Mouse (Mus musculus) T-helper 2 cell (primary cell): ENCODE results near the gene Bnip1.

Experiments
- in situ Hi-C: fragments of 300-600 bp; cut with MboI, MseI; formaldehyde crosslinking; loops from one replicate; pipeline ENCODE4 v1.15.1; 2025; ENCODE audit warnings: high pct_unique_total_duplicates

Gene Bnip1

DNA sequence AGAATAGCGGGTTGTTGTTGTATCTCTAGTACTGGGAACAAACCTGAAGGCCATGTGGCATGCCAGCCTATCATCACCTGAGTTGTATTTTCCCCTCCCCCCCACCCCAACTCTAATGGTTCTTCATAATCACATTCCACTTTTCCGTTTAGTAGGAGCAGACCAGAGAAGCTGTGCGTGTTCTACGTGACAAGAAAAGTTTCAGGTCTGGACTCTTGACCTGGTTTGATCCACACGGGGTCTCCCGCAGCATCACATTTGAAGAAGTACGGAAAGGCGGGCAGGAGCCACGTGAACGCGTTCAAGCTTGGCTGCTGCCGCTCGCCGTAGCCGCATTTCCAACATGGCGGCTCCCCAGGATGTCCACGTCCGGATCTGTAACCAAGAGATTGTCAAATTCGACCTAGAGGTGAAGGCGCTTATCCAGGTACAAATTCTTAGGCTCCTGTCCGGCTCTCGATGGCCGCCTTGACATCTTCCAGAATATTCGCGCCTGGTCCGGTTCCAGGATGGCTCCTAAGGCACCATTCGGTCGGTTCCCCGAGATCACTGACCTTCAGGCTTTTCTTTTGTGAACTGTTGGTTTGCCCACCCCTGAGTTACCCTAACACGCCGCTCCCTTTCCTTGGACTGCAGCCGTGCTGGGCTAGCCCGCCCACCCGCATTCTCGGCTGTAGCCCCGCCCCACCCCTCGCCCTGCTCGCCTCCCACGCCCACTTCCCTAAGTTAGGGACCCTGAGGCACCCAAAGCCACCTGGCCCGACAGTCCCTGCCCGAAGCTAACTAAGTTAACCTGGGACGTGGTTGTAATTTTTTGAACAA lies at the start of gene Bnip1:
Bnip1 (plus strand) TSS at position 317 of the 822 bp plus-strand sequence.
- in situ Hi-C loops: no loop called here

DNA sequence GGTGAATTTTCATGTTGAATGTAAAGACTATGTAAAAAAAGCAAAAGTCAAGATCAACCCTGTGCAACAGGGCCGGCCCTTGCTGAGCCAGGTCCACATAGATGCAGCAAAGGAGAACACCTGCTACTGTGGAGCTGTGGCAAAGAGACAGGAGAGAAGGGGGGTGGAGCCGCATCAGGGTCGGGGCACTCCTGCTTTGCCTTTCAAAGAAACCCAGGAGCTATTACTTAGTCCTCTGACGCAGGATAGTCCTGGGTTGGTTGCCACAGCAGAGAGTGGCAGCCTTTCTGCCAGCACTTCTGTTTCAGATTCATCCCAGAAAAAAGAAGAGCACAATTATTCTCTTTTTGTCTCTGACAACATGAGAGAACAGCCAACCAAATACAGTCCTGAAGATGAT lies 38.3 kb upstream of the Bnip1 start:
- in situ Hi-C loops: no loop called here

DNA sequence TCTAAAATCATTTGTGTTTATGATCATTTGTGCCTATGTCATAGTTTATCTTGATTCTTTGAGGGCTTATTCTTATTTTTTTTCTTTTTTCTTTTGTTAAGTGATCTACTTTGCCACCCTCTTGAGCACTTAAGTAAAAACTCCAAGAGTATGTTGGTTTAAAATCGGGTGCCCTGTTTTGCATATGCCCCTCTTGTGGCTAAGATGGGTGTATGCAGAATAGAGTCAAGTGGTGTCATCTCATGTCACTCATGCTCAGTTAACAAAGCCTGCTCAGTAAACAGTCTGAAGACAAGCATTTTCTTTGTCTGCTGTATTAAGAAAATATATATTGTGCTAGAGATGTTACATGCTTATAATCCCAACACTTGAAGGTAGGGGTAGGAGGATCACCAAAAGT lies 37.6 kb upstream of the Bnip1 start:
- in situ Hi-C loops: no loop called here

DNA sequence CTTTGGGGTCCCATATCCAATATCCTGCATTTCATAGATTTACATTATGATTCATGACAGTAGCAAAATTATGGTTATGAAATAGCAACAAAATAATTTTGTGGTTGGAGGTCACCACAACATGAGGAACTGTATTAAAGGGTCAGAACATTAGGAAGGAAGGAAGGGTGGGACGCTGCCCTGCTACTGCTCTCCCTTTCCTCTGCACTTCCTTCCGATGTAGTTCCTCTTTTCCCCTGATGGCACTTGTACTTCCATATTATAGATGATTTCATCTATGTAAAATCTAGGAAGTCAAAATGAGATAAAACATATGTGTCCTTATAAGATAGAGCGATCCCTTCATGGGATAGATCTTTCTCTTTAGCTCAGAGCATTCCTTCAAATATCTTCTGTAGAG lies 30.9 kb upstream of the Bnip1 start:
- in situ Hi-C loops: no loop called here

DNA sequence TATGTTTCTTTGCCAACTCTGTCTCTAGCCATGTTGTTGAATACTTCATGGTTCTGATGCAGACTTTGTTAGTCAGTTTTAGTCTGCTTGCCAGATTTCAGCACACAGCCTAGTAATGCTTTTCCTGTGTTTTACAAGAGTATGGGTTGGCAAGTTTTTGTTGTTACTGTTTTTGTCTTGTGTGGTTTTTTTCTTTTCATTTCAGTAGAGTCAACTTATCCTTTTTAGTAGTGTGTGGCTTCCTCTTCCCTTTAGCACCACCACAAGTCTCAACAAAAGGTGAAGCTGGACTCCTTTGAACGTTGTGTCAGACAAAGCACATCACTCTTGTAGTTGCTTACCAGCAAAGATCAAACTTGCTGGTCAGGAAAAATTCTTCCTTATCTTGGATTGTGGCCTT lies 28.6 kb upstream of the Bnip1 start:
- in situ Hi-C loops: no loop called here

DNA sequence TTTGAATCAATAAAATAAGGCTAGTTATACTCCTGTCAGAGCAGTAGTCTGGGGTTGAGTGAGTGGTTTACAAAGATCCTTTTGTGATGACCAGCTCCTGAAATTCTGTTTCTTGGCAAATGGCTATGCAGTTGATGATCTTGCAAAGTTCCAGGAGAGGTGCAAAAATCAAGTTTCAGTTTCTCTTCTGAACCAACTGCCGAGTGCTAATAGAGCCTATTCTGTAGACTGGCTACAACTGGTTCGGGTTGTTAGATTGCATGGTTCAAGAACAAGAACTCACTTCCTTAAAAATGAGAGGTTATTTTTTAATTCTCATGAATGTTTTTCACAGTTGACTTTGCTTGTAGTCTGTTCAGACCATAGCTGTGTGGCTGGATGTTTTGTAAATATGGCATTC lies 27.4 kb upstream of the Bnip1 start:
- in situ Hi-C loops: no loop called here

DNA sequence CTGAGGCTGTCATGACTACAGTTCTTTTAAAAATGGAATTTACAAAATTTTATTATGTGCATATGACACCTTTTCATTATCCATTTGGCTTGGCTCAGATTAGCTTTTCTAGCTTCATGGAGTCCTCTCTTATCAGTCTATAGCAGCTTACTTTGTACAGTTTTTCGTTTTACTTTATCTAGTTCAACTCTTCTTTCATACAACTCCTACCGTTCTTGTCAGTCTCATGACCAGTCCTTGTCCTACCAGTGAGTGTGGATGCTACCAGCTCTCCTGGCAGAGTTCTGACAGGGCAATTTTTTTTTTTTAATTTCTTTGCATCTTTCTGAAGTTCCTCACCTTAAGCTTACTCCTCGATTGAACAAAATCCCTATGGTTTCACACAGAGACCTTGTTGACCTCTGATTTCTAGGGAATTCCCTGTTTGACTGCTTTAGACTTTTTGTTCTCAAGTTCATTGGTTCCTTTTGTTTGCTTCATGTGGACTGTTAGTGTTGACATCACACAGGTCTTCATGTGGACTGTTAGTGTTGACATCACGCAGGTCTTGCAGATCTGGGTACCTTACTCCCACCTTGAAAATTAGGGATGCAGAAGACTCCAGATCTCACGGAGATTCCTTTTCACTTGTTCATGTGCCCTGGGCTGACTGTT lies 13.6 kb upstream of the Bnip1 start:
- in situ Hi-C loops: no loop called here

DNA sequence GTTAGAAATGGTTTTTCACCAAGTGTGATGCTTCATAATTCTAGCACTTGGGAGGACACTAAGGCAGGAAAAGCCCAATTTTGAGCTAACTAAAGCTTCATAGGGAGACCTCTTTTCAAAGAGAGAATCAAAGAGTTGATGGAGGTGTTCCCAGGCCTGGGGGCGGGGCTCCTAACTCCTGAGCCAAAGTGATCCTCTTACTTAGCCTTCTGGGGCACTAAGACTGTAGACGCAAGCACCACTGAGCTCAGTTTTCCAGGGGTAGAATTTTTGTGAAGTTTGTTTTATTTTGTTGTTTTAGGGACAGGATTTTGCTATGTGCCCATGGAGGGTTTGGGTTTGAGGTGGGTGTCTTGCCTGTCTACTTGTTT lies 13.1 kb upstream of the Bnip1 start:
- in situ Hi-C loops: no loop called here

DNA sequence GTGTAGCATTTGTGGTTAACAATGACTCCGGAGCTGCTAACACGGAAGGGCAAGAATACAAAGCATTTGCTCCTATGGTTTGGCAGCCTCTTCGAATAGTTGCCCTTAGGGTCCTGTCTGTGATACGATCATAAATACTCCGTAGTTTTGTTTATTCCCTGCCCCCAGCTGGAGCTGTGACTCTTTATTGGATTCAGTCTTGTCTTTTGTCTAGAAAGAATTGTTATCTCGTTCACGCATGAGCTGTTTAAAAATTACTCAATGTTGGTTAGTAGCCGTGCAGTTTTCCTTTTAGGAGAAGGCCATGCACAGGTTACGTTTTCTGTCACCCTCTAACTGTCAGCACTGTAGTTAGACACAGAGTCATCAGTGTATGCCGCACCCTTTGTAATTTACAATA lies 4.7 kb upstream of the Bnip1 start:
- in situ Hi-C loops: no loop called here

DNA sequence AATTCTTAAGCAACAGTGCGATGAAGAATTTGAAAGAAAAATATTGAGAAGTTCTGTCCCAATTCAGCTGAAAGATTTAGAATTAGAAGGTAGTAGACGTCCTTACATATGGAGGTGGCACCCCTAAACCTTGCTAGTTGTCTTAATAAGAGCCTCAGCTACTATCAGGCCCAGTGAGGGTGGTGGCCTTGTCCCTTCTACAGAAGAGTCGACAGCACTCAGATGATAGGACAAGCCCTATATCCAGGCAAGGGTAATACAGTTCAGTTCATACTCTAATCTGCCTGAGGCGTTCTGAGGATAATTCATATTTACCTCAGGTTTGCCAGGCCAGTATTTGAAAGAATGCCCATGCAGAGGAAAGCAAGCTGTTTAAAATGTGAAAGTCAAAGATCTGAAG lies 2.9 kb upstream of the Bnip1 start:
- in situ Hi-C loops: no loop called here

DNA sequence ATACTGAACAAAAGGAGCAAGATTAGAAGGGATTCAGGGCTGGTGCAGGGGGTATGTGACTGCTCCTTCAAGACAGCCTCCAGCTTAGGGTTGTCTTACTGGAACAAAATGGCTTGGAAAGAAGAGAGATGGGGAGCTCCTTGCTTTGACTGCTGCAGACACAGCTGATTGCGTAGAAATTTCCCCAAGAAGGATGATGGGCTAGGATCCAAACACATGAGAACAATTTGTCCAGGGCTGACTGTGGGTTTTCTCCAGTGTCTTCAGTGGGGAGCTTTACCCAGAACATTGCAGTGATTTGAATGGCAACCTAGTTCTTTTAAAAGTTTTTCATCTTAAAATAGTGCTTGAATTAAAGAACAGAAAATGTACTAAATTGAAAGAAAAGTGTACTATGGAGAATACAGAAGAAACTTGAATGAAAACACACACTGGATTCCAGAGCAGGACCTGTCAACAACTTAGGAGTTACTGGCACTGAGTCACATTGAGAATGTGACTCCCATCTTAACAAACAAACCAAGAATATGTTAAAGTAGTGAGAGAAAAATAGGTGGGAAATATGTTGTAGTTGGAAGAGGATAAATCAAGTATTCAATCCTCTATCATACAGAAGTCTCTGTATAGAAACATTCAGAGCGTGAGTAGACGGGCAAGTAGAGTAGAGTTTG lies 2.3 kb upstream of the Bnip1 start:
- in situ Hi-C loops: no loop called here

DNA sequence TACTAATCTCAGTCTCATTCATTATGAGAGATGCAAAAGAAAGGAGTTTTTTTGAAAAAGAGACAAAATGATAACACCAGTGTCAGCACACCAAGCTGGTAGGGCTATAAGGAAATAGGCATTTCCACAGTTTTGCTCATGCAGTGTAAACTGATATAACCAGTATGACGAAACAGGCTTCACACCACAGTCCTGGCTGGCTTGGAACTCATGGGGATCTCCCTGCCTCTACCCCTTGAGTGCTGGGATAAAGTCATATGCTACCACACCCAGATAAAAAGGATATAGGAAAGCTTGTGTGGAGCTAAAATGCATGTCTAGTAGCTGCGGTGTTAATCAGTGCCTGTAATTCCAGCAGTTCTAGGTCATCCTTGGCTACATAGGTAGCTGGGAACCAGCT lies 1.4 kb upstream of the Bnip1 start:
- in situ Hi-C loops: no loop called here

DNA sequence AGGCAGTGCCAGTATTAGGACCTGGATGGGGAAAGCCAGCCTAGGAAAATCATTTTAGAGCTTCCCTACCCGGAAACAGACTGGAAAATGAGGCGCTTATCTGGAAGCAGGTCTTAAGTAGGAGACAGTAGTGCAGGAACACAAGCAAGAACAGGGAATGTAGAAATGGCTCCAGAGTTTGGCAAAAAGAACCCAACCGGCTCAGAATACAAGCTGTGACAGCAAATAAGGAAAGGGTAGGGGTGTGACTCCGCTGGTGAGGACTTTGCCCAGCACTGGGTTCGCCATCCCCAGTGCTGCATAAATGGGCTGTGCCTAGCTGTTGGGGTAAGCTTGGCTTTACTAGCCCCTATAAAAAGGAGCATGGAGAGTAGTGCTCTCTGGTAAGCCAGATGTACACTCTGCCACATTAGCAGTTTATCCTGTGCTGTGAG lies 761 bp downstream of the Bnip1 start:
- in situ Hi-C loops: no loop called here

DNA sequence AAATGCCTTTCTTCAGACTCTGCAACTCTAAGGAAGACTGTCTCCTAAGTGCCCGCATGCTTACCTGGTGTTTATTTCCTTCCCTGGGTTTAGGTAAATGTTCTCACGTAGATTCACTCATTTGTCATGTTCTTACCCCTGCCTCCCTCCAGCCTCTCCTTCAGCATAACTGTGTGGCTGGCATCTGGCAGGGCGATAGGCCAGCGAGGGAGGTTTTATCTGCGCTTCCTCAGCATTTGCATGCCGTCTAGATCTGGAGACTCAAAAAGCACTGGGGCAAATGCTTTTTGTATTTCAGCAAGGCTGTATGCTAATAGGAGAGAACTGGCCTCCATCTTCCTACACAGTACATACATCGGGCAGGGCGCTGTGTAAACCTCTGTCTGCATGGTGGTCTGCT lies 3.7 kb downstream of the Bnip1 start:
- in situ Hi-C loops: no loop called here

DNA sequence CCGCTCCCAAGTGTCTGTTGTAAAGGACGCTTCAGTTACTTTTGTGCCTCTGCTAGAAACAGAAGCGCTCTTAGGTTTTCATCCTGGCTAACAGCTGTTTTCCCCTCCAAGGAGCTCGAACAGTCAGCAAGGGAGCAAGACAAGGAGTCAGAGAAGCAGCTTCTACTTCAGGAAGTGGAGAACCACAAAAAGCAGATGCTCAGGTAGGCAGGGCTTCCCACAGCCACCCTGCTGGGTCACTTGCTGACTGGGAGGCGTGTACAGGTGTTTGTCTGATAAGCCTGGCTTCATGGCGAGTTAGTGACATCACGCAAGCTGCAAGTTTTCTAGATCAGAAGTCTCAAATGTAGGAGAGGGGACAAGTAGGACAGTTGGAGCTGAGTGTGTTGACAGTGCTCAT lies 5.7 kb downstream of the Bnip1 start:
- in situ Hi-C loops: no loop called here

DNA sequence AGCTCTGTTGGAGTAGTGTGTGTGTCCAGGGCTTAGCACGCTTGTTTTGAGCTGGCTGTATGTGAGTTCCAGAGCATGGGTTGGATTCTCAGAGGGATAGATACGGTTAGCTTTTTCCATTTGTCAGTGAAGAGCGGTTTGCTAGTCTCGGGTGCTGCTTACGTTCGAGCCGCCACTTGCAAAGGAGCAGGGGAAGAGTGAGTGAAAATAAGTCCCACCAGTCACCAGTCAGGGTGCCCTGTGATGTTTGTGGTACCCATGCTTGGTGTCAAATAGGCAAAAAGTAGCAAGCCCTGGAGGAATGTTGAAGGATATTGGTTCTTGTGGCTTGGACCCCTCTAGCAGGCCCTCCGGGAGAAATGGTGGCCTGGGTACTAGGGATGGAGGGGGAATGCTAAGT lies 8.1 kb downstream of the Bnip1 start:
- in situ Hi-C loops: no loop called here

DNA sequence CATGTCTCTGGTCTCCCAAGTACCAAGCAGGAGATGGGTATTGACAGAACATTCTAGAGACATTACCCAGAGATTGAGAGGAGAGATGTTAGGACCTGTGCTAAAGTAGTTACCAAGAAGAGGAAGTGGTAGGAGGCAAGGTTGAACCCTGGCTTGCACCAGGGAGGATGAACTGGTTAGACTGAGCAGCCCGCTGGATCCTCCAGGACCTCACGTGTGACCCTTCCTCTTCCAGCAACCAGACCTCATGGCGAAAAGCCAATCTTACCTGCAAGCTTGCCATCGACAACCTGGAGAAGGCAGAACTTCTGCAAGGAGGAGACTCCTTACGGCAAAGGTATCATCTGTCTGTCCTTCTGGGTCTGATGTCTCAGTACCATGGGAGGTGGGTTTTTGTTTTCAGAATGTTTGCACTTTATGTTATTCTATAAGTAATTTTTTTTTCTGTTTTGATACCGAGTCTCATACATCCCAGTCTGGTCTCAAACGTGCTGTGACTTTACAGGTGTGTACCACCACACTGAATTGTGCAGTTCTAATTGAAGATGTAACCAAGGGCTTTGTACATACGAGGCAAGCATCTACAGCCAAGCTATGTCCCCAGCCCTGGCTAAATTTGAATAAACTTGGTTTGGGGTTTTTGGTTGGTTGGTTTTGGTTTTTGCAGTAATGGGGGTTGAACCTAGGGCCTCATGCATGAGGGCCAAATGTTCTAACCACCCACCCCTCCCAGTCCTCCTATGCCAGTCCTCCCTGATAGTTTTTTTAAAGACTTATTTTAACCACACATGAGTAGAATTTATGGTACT lies 8.8 kb downstream of the Bnip1 start:
- in situ Hi-C loops: loop anchor here (5.0 kb wide), 1 partner anchor 88 kb away; no protein-coding TSS in a partner anchor

DNA sequence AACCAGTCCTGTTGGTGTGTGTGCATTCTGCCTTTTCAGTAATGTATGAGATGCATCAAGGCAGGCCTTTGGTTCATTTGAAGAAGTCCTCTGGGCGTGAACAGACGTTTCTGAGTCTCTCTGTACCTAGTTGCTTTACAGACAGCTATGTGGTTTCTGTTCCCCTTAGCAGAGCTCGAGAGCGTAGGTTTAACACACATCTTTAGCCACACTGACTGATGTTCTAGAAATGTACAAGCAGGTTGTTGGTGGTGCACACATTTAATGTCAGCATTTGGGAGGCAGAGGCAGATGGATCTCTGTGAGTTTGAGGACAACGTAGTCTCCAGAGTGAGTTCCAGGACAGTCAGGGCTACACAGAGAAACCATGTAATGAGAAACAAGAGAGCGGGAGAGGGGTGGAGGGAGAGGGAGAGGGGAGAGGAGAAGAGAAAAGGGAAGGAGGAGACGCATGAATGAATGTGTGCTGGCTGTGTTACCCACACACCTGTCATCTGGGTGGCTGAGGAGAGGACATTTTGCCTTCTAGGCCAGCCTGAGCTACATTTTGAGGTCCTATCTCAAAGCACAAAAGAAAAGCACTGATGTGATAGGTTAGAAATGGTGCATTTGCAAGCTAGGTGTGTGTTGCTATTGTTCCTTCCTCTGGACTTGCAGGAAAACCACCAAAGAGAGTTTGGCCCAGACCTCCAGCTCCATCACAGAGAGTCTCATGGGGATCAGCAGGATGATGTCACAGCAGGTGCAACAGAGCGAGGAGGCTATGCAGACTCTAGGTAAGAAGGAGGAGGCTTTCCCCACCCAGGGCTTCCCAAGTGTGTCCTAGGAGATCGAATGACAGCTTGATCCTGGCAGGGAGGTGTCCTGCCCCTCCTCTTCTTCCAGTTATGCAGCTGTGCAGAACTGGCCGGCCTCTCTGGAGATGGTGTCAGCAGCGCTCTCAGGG lies 9.7 kb downstream of the Bnip1 start:
- in situ Hi-C loops: loop anchor here (5.0 kb wide), 1 partner anchor 87 kb away; no protein-coding TSS in a partner anchor

DNA sequence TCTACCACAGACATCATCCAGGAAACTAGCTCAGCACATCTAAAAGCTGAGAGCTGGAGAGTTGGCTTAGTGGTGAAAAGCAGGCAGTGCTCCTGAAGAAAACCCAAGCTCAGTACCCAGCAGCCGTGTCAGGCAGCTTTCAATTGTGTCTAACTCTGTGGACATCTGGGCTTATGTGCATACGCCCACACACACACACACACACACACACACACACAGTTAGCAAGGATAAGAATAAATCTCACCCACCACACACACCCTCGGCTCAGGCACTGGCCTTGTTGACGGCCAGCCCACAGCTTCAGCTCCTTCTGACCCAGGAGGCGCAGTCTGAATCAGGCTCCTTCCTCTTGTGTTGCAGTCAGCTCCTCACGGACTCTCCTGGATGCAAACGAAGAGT lies 10.7 kb downstream of the Bnip1 start:
- in situ Hi-C loops: loop anchor here (5.0 kb wide), 1 partner anchor 86 kb away; no protein-coding TSS in a partner anchor

DNA sequence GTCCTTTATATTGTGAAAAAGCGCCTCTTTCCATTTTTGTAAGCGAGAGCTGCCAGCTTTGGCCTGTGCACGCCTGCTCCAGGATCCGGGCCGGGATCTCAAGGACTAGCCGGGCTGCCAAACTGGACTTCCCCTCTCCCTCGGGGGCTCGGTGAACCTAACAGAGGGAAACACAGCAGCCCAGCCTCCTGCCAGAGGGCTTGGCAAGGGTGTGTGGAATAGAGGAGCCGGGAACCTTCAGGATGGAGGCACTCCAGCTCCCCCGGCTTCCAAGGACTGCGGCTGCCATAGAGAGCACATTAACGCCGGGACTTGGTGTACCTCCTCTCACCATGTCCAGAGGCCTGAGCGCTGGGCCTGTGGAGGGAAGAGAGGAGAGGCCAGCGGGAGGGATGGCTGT lies 11.2 kb downstream of the Bnip1 start:
- in situ Hi-C loops: loop anchor here (5.0 kb wide), 1 partner anchor 85 kb away; no protein-coding TSS in a partner anchor
